Mouse (Mus musculus) brain, embryonic 14.5 days (tissue): Measurements from ENCODE around the gene Ptgs2. TPM values are rescaled to one million over a fixed set of nuclear protein-coding genes. Genes with fewer than 3 reads are reported as not detected.
A peak's percentile ranks its signal among the peaks of the same experiment; 100 is the strongest.

Experiments
- DNase-seq: peaks from one replicate; pipeline ENCODE4 v3.0.0-alpha.2; 2011; ENCODE audit warnings: low read depth
- CTCF ChIP-seq: fragments of 200-500 bp; IDR thresholded peaks from 2 replicates; pipeline ENCODE4 v1.5.1; 2012; ENCODE audit warnings: inconsistent platforms, mild to moderate bottlenecking, moderate library complexity, borderline replicate concordance; ENCODE audit not compliant: insufficient read depth, insufficient read length; ENCODE audit errors: extremely low read depth
- POLR2A ChIP-seq: fragments of 200-500 bp; IDR thresholded peaks from 2 replicates; pipeline ENCODE4 v1.6.1; 2012; ENCODE audit warnings: mild to moderate bottlenecking, inconsistent platforms, borderline replicate concordance; ENCODE audit not compliant: poor library complexity, insufficient read depth, insufficient read length, severe bottlenecking; ENCODE audit errors: extremely low read depth
- polyA plus RNA-seq: library from polyadenylated mRNA; depleted of rRNA; stranded (reverse); fragments of >200 nt; gene quantifications from 2 replicates; pipeline ENCODE4 v1.2.3, GENCODE M21; 2012; rRNA removed

Ptgs2 gene
- polyA plus RNA-seq: 0.08 and 0.15 TPM in 2 replicates

- peak; percentile 65 for DNase-seq
- TF ChIP-seq POLR2A (no peak), CTCF (0 out of 2 replicates have a peak, but pooled peaks have one; percentile 5)
These were observed at the start of gene Ptgs2 for GRCm38 (mm10) chr1:150099790-150100333. Ptgs2 (plus strand) TSS chr1:150100031.

- no peak for DNase-seq
- TF ChIP-seq CTCF: no peak
These were observed 49.6 kb upstream of the Ptgs2 start for GRCm38 (mm10) chr1:150050256-150050655.

- DNase-seq: no peak
- TF ChIP-seq CTCF (no peak), POLR2A (no peak)
These were observed 34.1 kb upstream of the Ptgs2 start for GRCm38 (mm10) chr1:150065684-150066083.

- TF ChIP-seq CTCF (no peak), POLR2A (no peak)
- no peak for DNase-seq
These were observed 27.0 kb upstream of the Ptgs2 start for GRCm38 (mm10) chr1:150072880-150073279.

- no peak for DNase-seq
- TF ChIP-seq CTCF: no peak
- no peak for TF ChIP-seq POLR2A
These were observed 25.2 kb upstream of the Ptgs2 start for GRCm38 (mm10) chr1:150074609-150075008.

- DNase-seq: peak; percentile 12
- TF ChIP-seq CTCF (no peak), POLR2A (no peak)
These were observed 10.7 kb upstream of the Ptgs2 start for GRCm38 (mm10) chr1:150089040-150089692.

GRCm38 (mm10) chr1:150090229-150090628 lies 9.6 kb upstream of the Ptgs2 start:
- TF ChIP-seq POLR2A (no peak), CTCF (no peak)
- DNase-seq: peak; percentile 31

- DNase-seq: no peak
- no peak for TF ChIP-seq POLR2A
- no peak for TF ChIP-seq CTCF
These were observed 2.8 kb upstream of the Ptgs2 start for GRCm38 (mm10) chr1:150097036-150097435.

- TF ChIP-seq CTCF (no peak), POLR2A (no peak)
- DNase-seq: no peak
These were observed 2.1 kb upstream of the Ptgs2 start for GRCm38 (mm10) chr1:150097721-150098120.

GRCm38 (mm10) chr1:150099374-150099773 lies 457 bp upstream of the Ptgs2 start:
- peak; percentile 4 for DNase-seq
- TF ChIP-seq CTCF: no peak
- TF ChIP-seq POLR2A: no peak

- no peak for DNase-seq
- TF ChIP-seq POLR2A: no peak
- TF ChIP-seq CTCF: no peak
These were observed 4.4 kb downstream of the Ptgs2 start for GRCm38 (mm10) chr1:150104228-150104720.

GRCm38 (mm10) chr1:150106736-150107135 lies 6.9 kb downstream of the Ptgs2 start:
- TF ChIP-seq CTCF (no peak), POLR2A (no peak)
- DNase-seq: no peak
